Mouse (Mus musculus): ENCODE measurements around the gene Rasef.

DNA sequence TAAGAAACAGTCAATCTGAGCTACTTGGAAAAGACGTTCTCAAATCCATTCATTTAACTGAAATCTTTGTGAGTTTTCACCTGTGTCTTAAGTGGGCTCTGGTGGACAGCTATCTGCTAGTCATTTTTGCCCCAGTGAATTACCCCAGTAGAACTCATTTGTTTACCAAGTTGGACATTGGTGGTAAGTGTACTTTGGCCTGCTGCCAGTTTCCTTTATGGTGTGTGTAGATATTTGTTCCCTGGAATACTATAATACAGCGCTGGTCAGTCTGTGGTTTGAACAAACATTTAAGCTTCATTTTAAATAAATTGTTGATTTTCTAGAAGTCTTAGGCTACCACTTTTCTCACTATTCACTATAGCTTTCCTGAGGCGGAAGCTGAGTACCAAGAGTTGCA lies 35.8 kb upstream of the Rasef start:
- TF ChIP-seq POLR2A (IDR thresholded peaks at IDR 0.05; ENCODE audit: borderline replicate concordance, low read depth, low read length) (no peak), CTCF (IDR thresholded peaks at IDR 0.05; ENCODE audit: low read depth, low read length) (no peak)
